Mouse (Mus musculus) myocyte (in vitro differentiated cells): Measurements from ENCODE around the gene Erich2. TPM values are rescaled to one million over a fixed set of nuclear protein-coding genes. Genes with fewer than 3 reads are reported as not detected.

Experiments used
- polyA plus RNA-seq: library from polyadenylated mRNA; unstranded; fragments of >200 nt; fragmentation: generic; extraction: Trizol; gene quantifications from one replicate; pipeline ENCODE4 v1.2.1, GENCODE M21; 2012; ENCODE audit warnings: missing spikeins

Gene Erich2
- polyA plus RNA-seq, 1 experiment, result 0.13 TPM

Other genes with a start within 250 kb of the Erich2 start
- gene Sp5, start 33.9 kb upstream of the Erich2 start, polyA plus RNA-seq, result not detected
- not detected for gene Gad1, start 44.3 kb downstream of the Erich2 start, polyA plus RNA-seq
- gene Gorasp2, start 152.8 kb downstream of the Erich2 start, polyA plus RNA-seq, result 113 TPM
- 3.3 TPM for gene Gm26558, start 153.3 kb downstream of the Erich2 start, polyA plus RNA-seq